Mouse (Mus musculus) cerebellum, postnatal 10 days (tissue): ENCODE measurements around the gene Sardh.

Experiments used
- DNase-seq, 2 experiments: peaks; one replicate each; pipeline ENCODE4 v3.0.0; 2021; ENCODE audit warnings: mixed read lengths in 2 of 2

Sardh gene

DNA sequence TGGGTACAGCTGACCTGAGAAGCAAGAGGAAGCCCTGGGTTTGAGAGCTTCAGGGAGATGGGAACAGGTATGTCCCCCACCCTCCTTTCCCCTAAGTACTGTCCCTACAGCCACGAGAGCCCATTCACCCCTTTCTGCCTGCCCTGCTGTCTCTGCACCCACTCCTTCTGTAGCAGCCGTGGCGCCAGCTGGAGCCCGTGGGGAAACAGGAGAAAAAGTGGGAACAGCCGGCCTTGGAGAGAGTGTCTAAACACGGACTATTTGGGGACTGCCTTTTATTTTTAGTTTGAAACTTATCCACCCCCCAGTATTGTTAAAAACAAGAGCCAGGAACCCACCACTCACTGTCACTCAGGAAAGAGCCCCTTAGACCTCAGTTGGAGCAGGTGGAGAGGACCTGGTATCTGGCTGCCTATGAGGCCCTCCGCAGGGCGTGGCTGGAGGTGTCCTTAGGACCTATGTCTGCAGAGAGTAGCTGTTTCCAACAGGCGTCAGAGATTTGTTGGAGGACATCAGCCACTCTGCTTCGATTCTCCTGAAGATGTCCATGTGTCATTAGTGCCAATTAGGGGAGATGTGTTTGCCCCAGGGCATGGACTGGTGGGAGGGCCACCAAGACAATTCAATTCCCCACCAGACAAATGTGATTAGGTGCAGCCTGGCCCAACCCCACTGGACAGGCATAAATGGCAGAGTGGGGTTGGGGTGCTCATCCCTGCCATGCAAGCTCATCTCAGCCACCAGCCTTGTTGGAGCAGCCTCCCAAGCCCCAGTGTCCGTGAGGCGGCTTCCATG is 83.1 kb downstream of the Sardh start, which contains the start of gene Dbh:
Gene Dbh (plus strand): TSS at position 438 of the 795 bp plus-strand sequence.
- no peak for DNase-seq

- DNase-seq: no peak
Observed at GRCm38 (mm10) chr2:27163851-27164250, 84.3 kb downstream of the Sardh start.

DNA sequence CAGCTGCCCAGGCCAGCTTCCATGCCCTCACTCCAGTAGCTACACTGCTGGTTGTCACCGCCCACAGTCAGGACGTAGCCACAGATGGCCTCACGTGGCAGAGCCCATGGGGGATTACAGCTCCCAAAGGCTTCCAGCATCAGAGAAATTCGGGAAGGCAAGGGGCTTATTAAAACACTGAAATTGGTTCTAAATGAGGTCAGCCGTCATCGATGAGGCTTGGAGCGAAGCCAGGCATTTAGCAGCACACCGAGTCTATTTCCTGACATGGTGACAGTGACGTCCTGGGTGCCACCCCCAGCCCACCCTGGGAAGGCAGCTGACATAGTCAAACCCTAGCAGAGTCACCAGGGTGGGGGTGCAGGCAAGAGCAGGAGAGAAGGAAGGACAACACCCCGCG is 85.5 kb downstream of the Sardh start:
- DNase-seq: peak in 1 of 2 experiments; percentile 12

GRCm38 (mm10) chr2:27161526-27161925 is 86.6 kb downstream of the Sardh start:
- no peak for DNase-seq

DNA sequence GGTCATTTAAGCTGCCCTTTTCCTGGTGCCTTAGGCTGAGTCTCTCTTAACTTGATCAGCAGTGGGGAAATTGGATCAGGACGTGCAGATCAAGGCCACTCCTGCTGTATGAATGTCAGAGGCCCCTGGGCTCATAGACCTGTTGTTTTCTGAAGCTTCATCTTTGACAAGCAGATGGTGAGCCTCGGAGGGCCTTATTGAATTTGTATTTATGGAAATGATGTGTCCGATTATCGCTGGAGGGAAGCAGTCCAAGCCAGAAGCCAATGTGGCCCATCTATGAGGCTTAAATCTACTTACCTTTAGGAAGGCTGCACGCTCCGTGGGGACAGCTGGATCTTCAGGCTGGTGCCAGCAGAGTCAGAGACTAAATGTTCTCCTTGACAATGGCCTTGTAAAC is 91.5 kb downstream of the Sardh start:
- DNase-seq: no peak

DNA sequence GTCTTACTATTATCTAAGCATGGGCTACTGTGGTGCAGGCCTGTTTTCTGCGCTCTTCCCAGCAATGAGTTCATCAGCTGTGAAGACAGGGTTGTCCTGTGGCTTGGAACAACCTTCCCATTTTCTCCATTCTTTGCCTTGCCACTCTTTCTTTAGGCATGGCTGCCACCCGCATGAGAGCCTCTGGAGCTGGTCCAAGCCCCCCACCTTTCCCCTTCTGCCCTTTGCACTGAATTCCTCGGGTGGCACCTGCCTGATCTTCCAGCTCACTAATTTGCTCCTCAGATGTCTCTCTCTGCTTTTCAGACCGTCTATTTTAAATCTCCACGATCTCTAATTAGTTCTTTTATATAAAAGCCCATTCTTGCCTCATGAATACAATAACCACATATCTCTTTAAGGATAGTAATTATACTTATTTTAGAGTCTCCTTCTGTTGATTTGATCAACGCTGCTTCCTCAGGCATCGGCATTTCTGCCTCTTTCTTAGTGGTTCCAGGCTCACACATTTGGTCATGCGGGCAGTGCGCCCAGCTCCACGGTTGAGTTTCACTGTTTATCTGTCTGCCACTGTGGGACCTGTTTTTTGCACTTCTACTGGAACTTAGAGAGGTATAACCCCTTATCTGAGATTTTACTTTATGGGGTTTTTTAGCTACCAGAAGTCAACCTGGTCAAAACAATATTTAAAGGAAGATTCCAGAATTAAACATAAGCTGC is 93.5 kb downstream of the Sardh start:
- DNase-seq: peak; percentile 73 to 80

DNA sequence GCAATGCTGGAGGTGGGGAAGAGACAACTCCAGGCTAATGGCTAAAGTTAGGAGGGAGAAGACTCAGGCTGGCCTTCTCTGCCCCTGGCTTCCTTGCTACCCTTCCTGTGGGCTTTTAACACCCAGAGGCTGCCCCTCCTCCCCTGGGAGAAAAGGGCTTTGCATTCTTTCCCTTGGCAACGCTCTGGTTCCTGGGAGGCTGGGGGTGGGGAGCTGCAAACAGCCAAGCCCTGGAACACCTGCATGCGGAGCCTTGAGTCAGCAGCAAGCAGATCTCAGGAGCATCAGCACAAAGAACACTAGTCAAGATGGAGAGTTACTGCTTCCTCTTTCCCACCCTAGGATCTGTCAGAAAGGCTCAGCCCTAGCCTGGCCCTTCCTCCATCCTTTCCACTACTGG is 98.7 kb downstream of the Sardh start:
- DNase-seq: no peak

- no peak for DNase-seq
Observed at GRCm38 (mm10) chr2:27146840-27147239, 101.3 kb downstream of the Sardh start.

DNA sequence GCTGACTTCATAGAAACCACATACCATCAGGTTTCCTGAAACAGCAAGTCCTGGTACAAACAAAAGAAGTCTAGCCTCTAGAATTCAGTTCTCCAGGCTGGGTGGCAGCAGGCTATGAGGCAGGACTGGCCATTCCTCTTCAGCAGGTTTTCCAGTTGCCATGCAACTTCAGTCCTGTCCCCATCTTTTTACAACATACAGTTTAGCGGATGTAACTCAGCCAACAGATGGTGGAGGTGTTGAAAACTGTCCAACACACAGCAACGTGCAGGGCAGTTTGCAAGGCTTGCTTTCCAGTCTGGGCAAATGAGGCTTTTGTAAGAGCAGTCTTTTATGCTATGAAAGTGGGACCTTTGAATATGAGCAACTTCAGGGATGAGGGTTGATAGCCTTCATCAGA is 103.2 kb downstream of the Sardh start:
- DNase-seq: peak; percentile 28 to 48

DNA sequence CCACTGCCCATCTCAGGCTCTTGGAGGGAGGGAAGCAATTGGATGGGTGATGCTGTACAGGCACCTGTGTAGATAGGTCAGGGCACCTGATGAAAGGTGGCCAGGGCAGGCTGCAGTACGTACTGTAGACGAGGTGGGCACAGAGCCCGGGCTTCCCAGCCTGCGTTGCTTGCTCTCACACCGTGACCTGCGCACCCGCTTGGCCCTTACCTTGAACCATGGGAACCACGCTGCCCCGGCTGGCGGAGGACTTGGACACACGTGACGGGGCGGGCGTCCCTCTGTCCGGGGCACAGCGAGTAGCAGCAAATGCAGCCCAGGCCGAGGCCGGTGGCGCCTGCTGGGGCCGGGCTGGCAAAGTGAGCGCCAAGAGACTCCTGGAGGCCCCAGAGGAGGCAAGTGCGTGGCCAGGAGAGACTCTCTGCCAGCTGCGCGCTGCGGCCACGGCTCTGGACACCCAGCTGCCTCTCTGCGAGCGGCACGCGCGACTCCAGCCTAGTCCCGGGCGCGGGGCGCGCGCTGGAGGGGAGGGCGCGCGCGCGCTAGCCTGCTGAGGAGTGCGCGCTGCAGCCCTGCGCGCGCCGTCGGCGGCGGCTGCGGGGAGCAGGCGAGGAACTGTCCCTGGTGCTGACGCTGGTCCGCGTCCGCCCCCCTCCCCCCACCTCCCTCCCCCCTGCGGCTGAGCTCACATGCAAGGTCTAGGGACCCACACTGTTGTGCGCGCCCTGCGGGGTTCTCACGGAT is 106.0 kb downstream of the Sardh start, which contains the start of gene Fam163b:
Gene Fam163b (minus strand): TSS at position 542 of the 744 bp plus-strand sequence.
- peak; percentile 53 to 55 for DNase-seq
